Mouse (Mus musculus): ENCODE data around the gene Arhgap36. TPM values are rescaled to one million over a fixed set of nuclear protein-coding genes. Genes with fewer than 3 reads are reported as not detected.

The Arhgap36 gene
- 0.32 and 0.54 TPM in 2 replicates for polyA plus RNA-seq (2012; rRNA removed)

DNA sequence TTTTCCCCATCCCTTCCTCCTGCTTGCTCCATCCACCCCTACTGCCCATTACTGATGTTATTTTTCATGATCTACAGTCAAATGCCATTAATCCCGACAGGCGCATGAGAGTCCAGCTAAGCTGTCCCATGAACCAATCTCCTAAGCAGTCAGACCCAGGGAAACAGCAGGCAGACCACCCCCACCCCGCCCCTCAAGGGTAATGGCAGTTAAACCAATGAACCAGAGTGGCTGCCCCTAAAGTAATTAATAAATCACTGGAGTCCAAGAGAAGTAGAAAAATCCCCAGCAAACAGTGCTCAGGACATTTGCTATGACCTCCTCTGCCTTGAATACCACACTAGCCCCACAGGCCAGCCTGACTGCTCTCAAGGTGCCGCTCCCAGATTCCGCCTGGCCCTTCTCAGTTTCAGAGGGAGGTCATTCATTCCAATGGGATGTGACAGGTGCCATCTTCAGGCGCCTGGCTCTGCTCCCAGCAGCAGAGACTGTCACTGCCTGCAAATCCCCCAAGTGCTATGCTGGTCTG is at the start of gene Arhgap36:
TSS of gene Arhgap36 (plus strand) at position 504 of the 529 bp plus-strand sequence.

Other genes with a start within 250 kb of the Arhgap36 start
- 2.3 and 2.9 TPM in 2 replicates for gene Enox2, start 175.7 kb upstream of the Arhgap36 start, polyA plus RNA-seq (2012; rRNA removed)
- not detected in 2 replicates for gene Olfr1320, start 208.4 kb downstream of the Arhgap36 start, polyA plus RNA-seq (2012; rRNA removed)

All from liver, embryonic 18 days (tissue).